Mouse (Mus musculus) MEL (cell line): ENCODE measurements around the gene Ubr7.

Source experiments
- E2F4 ChIP-seq: IDR thresholded peaks from 2 replicates; pipeline ENCODE4 v1.6.1; 2011; ENCODE audit warnings: low read depth, low read length, improper control_type of control experiment, borderline replicate concordance
- EP300 ChIP-seq, 2 experiments: IDR thresholded peaks; 2 replicates each; pipeline ENCODE4 v1.6.1; 2011; ENCODE audit warnings: improper control_type of control experiment in 2 of 2, low read length in 2 of 2, low read depth in 1 of 2, mild to moderate bottlenecking in 1 of 2
- MXI1 ChIP-seq: IDR thresholded peaks from 2 replicates; pipeline ENCODE4 v1.6.1; 2011; ENCODE audit warnings: mild to moderate bottlenecking, low read depth, low read length, improper control_type of control experiment
- POLR2A ChIP-seq, 2 experiments: IDR thresholded peaks; 2 replicates each; pipeline ENCODE4 v1.6.1; 2011 to 2012; ENCODE audit warnings: low read length in 2 of 2, mild to moderate bottlenecking in 2 of 2, control low read depth in 1 of 2, improper control_type of control experiment in 1 of 2, low read depth in 1 of 2, moderate library complexity in 1 of 2; ENCODE audit not compliant: control insufficient read depth in 1 of 2, insufficient read depth in 1 of 2, poor library complexity in 1 of 2
- RAD21 ChIP-seq: IDR thresholded peaks from 2 replicates; pipeline ENCODE4 v1.6.1; 2011; ENCODE audit warnings: mild to moderate bottlenecking, low read depth, low read length, improper control_type of control experiment

DNA sequence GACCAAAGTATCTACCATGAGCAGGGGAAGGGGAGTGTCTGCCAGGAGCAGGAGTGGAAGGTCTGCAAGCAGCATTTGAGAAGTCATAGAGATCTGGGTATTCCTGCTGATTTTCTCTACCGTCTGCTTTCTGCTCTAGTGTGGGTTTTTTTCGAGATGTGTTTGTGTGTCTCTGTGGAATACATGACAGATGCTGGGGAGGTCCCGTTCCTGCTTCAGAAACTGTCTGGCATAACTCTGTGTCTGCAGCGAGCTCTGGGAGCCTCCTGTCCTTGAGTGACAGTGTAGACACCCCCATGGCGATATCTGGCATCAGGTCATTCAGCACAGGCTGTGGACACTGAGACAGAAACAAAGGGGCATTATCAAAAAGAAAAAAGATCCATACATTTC is 27.8 kb downstream of the Ubr7 start:
- TF ChIP-seq MXI1 (no peak), E2F4 (no peak), RAD21 (no peak), POLR2A (IDR thresholded peaks at IDR 0.05; ENCODE audit: control insufficient read depth in 1 of 2, insufficient read depth in 1 of 2, low read depth in 1 of 2, low read length in 2 of 2, poor library complexity in 1 of 2) (no peak), EP300 (IDR thresholded peaks at IDR 0.05; ENCODE audit: low read depth in 1 of 2, low read length in 2 of 2) (no peak)
